Mouse (Mus musculus) forebrain, embryonic 10.5 days (tissue): ENCODE data around the gene Casp3. TPM values are rescaled to one million over a fixed set of nuclear protein-coding genes. Genes with fewer than 3 reads are reported as not detected.

Source experiments
- DNase-seq: peaks from one replicate; pipeline ENCODE4 v3.0.0-alpha.2; 2017; ENCODE audit warnings: low spot score; ENCODE audit errors: extremely low spot score
- H3K27ac ChIP-seq: fragments of 300-500 bp; sonication (generic); 2 replicates; pipeline ENCODE4 v1.5.1; 2016; ENCODE audit warnings: mild to moderate bottlenecking
- H3K27me3 ChIP-seq: fragments of 300-500 bp; sonication (generic); 2 replicates; pipeline ENCODE4 v1.6.1; 2016; ENCODE audit warnings: mild to moderate bottlenecking; ENCODE audit not compliant: poor library complexity, severe bottlenecking
- H3K36me3 ChIP-seq: fragments of 300-500 bp; sonication (generic); replicated peaks from 2 replicates; pipeline ENCODE4 v1.6.1; 2016; ENCODE audit warnings: mild to moderate bottlenecking, moderate library complexity
- H3K4me1 ChIP-seq: fragments of 300-500 bp; sonication (generic); 2 replicates; pipeline ENCODE4 v1.6.1; 2016
- H3K4me3 ChIP-seq: fragments of 300-500 bp; sonication (generic); 2 replicates; pipeline ENCODE4 v1.5.1; 2016; ENCODE audit warnings: mild to moderate bottlenecking, moderate library complexity
- H3K9me3 ChIP-seq: fragments of 300-500 bp; sonication (generic); 2 replicates; pipeline ENCODE4 v1.6.1; 2016; ENCODE audit warnings: mild to moderate bottlenecking, moderate library complexity
- WGBS: fragments of 180-500 bp; shearing (Covaris S2); methylation state at CpG from one replicate; pipeline ENCODE4 v1.1.7; 2016; 5-methylcytosine and 5-hydroxymethylcytosine counted together
- polyA plus RNA-seq: library from polyadenylated mRNA; unstranded; fragments of >200 nt; fragmentation: Nextera tagmentation; extraction: Ambion mirVana; gene quantifications from 2 replicates; pipeline ENCODE4 v1.2.1, GENCODE M21; 2016

Casp3 gene
- polyA plus RNA-seq, 1 experiment from 2014 or later = 139 TPM

DNA sequence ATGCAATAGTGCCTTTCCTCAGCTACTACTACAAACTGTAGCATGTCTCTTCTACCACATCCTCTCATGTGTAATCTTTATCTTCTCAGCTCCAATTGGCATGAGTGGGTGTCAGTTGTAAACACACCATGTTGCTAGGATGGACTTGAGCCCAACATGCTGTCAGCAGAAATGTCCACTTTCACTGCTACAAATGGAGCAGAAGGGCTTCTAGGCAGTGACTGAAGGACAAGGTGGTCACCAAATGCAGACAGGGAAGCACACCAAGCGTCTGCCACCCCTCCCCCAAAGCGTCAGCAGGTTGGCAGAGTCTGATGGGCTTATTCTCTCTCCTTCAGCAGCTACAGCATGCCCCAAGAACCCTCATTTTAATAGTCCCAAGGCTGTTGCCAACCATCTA lies 23.3 kb upstream of the Casp3 start:
- H3K27me3 ChIP-seq = no peaks in the 10 kb centered on the region
- H3K9me3 ChIP-seq = no peaks in the 10 kb centered on the region
- WGBS = 90% methylated on average over 2 of the region's 2 CpGs
- no peak for DNase-seq
- H3K27ac ChIP-seq = no peak overlapping the region
- peaks cover 14% of the 10 kb centered on the region for H3K36me3 ChIP-seq
- no peak overlapping the region for H3K4me3 ChIP-seq
- H3K4me1 ChIP-seq = no peaks in the 10 kb centered on the region

GRCm38 (mm10) chr8:46595593-46595992 lies 21.5 kb upstream of the Casp3 start:
- Histone ChIP-seq H3K36me3 (peaks cover 17% of the 10 kb centered on the region; the same call in 1 of the 2 replicates), H3K4me3 (no peak overlapping the region), H3K27me3 (no peaks in the 10 kb centered on the region), H3K4me1 (no peaks in the 10 kb centered on the region), H3K9me3 (no peaks in the 10 kb centered on the region), H3K27ac (no peak overlapping the region)
- WGBS = 89% methylated on average over 2 of the region's 2 CpGs
- DNase-seq = no peak

DNA sequence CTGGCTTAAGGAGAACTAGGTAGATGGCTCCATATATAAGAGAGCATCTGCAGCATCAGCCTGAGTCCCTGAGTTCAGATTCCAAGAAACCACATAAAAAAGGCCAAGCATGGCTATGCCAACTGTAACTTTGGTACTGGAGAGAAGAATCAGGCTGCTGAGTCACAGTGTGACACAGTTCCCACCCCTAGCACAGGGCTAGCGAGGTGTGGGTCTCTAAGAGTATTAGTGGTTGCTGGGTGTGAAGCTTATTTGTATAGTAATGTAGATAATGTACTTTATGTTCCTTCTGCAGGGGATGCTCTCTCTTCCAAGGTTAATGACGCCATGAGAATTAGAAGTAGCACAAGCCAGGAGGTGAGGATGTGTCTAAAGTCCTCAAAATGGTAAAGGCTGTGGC lies 20.6 kb upstream of the Casp3 start:
- peaks cover 17% of the 10 kb centered on the region; the same call in 1 of the 2 replicates for H3K36me3 ChIP-seq
- no peaks in the 10 kb centered on the region for H3K9me3 ChIP-seq
- WGBS = 85% methylated on average over 2 of the region's 2 CpGs

DNA sequence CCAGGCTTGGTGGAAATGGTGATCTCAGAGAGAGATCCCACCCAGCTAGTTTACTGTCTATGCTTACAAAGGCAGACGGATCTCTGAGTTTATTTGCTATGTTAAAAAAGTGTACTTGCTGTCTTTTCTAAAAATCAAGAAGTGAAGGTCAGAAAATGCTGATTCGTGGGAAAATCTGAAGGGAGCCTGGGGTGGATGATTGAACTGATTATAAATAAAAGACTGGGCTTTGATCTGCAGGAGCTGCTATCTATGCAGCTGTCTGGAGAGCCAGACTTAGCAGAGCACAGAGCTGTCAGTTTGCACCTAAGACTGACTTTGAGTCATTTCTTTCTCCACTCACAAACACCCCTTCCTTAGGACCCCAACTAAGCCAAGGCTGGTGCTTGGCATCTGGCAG lies 19.7 kb upstream of the Casp3 start:
- no peaks in the 10 kb centered on the region for H3K27me3 ChIP-seq
- H3K4me3 ChIP-seq = no peak overlapping the region
- H3K36me3 ChIP-seq = peaks cover 17% of the 10 kb centered on the region; the same call in 1 of the 2 replicates
- WGBS = 84% methylated on average over 2 of the region's 2 CpGs
- no peak for DNase-seq
- no peaks in the 10 kb centered on the region for H3K9me3 ChIP-seq
- H3K4me1 ChIP-seq = no peaks in the 10 kb centered on the region
- H3K27ac ChIP-seq = no peak overlapping the region

More for the DNA sequence above, 20.6 kb upstream of the Casp3 start:
- DNase-seq = no peak
- no peaks in the 10 kb centered on the region for H3K4me1 ChIP-seq
- no peaks in the 10 kb centered on the region for H3K27me3 ChIP-seq
- H3K27ac ChIP-seq = no peak overlapping the region
- H3K4me3 ChIP-seq = no peak overlapping the region

DNA sequence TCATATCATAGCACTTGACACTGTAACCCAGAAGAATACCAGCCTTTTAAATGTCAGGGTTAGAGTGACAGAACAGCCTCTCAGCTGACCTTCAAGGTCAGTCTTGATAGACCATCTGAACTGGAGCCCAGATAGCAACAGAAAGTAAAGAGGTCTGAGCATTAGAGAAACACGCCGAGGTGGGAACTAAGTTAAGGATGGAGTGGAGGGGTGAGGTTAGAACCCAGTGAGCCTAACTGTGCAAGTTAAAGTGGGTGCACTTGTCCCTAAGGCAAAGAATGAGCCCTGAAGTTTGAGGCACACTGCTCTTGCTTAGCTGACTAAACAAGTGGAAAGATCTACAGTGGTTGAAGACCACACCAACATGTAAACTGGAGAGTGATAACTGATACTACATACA lies 19.0 kb upstream of the Casp3 start:
- Histone ChIP-seq H3K9me3 (no peaks in the 10 kb centered on the region), H3K36me3 (peaks cover 17% of the 10 kb centered on the region; the same call in 1 of the 2 replicates), H3K4me3 (no peak overlapping the region), H3K27ac (no peak overlapping the region), H3K4me1 (no peaks in the 10 kb centered on the region), H3K27me3 (no peaks in the 10 kb centered on the region)
- WGBS = 92% methylated on average over 2 of the region's 2 CpGs
- DNase-seq = no peak

DNA sequence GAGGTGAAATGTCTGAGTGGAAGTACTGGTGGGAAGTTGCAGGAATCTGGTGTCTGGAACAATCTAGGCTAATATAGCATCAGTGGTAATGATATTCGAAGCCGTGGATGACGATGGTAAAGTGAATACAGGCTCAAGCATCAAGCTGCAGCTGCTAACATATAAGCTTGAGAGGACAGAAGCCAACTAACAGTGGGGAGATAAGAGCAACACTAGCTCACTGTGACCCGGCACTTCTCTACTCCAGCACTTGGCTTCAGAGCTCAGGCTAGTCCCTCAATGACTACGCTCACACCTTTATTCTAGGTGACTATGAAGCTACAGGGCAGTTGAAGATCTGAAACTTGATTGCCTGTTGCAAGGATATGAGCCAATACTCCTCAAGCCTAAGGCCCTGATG lies 18.3 kb upstream of the Casp3 start:
- Histone ChIP-seq H3K9me3 (no peaks in the 10 kb centered on the region), H3K27ac (no peak overlapping the region), H3K4me1 (no peaks in the 10 kb centered on the region), H3K4me3 (no peak overlapping the region), H3K36me3 (peaks cover 17% of the 10 kb centered on the region; the same call in 1 of the 2 replicates), H3K27me3 (no peaks in the 10 kb centered on the region)
- 97% methylated on average over 5 of the region's 5 CpGs for WGBS
- DNase-seq = no peak

DNA sequence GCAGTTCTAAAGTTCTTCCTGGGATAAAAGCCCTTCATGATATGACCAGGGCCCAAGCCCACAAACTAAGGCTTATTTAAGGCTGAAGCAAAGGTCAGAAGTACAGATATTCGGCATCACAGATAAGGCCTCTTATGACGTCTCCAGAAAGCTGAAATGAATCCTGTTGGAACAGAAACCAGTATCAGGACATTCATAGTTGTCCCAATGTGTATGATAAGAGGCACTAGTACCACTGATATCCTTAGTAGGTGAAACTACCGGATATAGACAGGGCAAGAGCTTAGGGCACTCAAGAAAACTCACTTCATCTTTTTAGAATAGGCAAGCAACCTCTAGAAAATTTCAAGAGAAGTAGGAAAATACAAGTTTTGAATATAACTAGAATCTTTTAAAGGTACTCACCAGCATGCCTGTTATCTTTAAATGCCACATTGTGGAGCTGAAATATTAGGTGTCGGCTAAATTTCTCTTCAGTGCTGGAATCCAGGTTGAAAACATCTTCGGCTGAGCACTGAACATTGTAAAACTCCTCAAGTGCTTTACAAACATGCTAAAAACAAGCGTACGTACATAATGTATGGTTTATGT lies 17.7 kb upstream of the Casp3 start:
- WGBS = 92% methylated on average over 7 of the region's 7 CpGs
- Histone ChIP-seq H3K27me3 (no peaks in the 10 kb centered on the region), H3K4me1 (no peaks in the 10 kb centered on the region), H3K36me3 (peaks cover 17% of the 10 kb centered on the region; the same call in 1 of the 2 replicates), H3K27ac (no peak overlapping the region), H3K4me3 (no peak overlapping the region), H3K9me3 (no peaks in the 10 kb centered on the region)
- no peak for DNase-seq

GRCm38 (mm10) chr8:46600959-46601707 lies 16.0 kb upstream of the Casp3 start:
- Histone ChIP-seq H3K4me3 (no peak overlapping the region), H3K4me1 (no peaks in the 10 kb centered on the region), H3K27ac (no peak overlapping the region), H3K27me3 (no peaks in the 10 kb centered on the region), H3K9me3 (no peaks in the 10 kb centered on the region), H3K36me3 (peaks cover 16% of the 10 kb centered on the region; the same call in 1 of the 2 replicates)
- 80% methylated on average over 10 of the region's 10 CpGs for WGBS
- DNase-seq = no peak

DNA sequence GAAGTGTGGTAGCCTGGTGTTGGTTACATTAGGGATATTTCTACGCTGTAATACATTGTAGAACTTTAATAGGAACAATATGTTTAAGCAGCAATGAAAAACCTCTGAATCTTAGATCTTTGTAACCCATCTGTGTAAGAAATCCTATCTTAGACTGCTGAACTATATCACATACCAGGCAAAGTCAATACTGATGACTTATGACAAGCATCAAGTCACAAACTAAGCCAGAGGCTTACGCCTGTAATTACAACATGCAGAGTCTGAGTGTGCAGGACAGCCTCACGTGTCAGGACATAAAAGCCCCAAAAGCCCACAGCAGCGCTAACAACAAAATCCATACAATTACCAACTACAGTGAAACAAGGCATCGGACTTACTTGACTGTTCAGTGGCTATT lies 13.5 kb upstream of the Casp3 start:
- Histone ChIP-seq H3K9me3 (no peaks in the 10 kb centered on the region), H3K27me3 (no peaks in the 10 kb centered on the region), H3K4me3 (no peak overlapping the region), H3K27ac (no peak overlapping the region), H3K4me1 (no peaks in the 10 kb centered on the region), H3K36me3 (0 out of 2 replicates have a peak, but pooled peaks cover 12% of the 10 kb centered on the region)
- 91% methylated on average over 5 of the region's 5 CpGs for WGBS
- DNase-seq = no peak

DNA sequence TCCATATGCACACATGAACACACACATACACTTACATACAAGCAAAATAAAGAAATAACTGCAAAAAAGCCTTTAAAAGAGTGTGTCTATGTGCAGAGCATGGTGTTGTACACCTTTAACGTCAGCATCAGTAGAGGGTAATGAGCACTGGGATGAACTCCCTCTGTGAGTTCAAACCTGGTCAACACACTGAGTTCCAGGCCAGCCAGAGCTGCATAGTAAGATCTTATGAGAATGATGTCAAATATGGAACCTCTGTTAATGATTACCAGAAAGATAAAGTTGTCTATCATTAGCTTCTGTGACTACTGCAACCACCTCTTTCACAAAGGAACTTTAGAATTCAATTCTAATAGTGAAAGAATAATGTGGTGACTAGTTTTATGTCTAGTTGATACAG lies 10.2 kb upstream of the Casp3 start:
- no peaks in the 10 kb centered on the region for H3K9me3 ChIP-seq
- DNase-seq = no peak
- H3K4me1 ChIP-seq = no peaks in the 10 kb centered on the region
- 89% methylated on average over 1 of the region's 1 CpGs for WGBS
- H3K4me3 ChIP-seq = no peak overlapping the region
- no peak overlapping the region for H3K27ac ChIP-seq
- H3K36me3 ChIP-seq = peaks cover 12% of the 10 kb centered on the region
- H3K27me3 ChIP-seq = no peaks in the 10 kb centered on the region

DNA sequence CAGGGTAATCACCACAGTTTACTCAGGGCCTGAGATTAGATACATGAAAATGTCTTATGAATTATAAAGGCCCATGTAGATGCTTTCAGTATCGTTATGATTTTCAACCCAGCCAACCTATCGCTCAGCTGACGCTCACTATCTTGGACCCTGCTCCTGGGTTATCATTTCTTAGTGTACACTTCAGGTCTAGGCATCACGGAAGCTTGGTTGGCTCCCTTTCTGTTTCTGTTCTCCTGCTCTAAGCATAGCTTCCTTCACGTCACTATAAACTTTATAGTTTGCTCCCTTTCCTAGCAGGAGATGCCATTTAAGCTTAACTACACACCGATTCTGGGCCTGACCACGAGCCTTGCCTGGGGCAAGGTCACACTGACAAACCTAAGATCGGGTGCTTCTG lies 5.5 kb upstream of the Casp3 start:
- Histone ChIP-seq H3K27ac (no peak overlapping the region), H3K4me1 (peaks cover 15% of the 10 kb centered on the region), H3K9me3 (no peaks in the 10 kb centered on the region), H3K4me3 (no peak overlapping the region), H3K36me3 (peaks cover 12% of the 10 kb centered on the region), H3K27me3 (no peaks in the 10 kb centered on the region)
- 91% methylated on average over 8 of the region's 8 CpGs for WGBS
- DNase-seq = no peak

- Histone ChIP-seq H3K27ac (no peak overlapping the region), H3K9me3 (no peaks in the 10 kb centered on the region), H3K4me1 (peaks cover 26% of the 10 kb centered on the region), H3K36me3 (peaks cover 8% of the 10 kb centered on the region), H3K27me3 (no peaks in the 10 kb centered on the region), H3K4me3 (no peak overlapping the region)
- 82% methylated on average over 4 of the region's 4 CpGs for WGBS
- DNase-seq = no peak
These were observed 4.2 kb upstream of the Casp3 start for GRCm38 (mm10) chr8:46612913-46613312.

DNA sequence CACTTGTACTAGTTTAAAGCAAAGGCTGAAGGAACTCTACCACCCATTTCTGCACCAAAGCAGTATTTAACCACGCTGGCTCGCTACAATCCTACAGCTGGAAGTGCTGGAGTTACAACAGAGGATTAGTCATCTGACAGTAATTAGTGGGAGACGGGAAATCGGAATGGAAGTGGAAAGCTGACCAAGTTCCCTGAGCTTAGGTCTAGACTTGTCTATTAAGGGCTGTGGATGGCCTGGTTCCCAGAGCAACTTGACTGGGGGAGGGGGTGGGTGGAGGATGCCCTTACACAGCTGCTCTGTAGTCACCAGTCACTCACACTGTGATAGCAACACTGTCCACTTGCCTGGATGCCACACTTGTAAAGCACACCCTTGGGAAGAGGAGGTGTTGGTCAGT lies 3.7 kb upstream of the Casp3 start:
- H3K4me3 ChIP-seq = no peak overlapping the region
- no peak overlapping the region for H3K27ac ChIP-seq
- H3K4me1 ChIP-seq = peaks cover 31% of the 10 kb centered on the region

More for the DNA sequence above, 3.7 kb upstream of the Casp3 start:
- Histone ChIP-seq H3K9me3 (no peaks in the 10 kb centered on the region), H3K36me3 (peaks cover 8% of the 10 kb centered on the region), H3K27me3 (no peaks in the 10 kb centered on the region)
- WGBS = 60% methylated on average over 4 of the region's 4 CpGs
- no peak for DNase-seq
